Mouse (Mus musculus): ENCODE measurements around the gene Wdr17. TPM values are rescaled to one million over a fixed set of nuclear protein-coding genes. Genes with fewer than 3 reads are reported as not detected.

Gene Wdr17
- 0.02 TPM in 1 of 2 replicates, not detected in the other for polyA plus RNA-seq (2012; rRNA removed)

GRCm38 (mm10) chr8:54886987-54887785 lies at the start of gene Wdr17:
Wdr17 (minus strand) TSS chr8:54887184.

GRCm38 (mm10) chr8:54600671-54601251 lies 286.2 kb downstream of the Wdr17 start, which contains the start of gene Spata4:
Spata4 (plus strand) TSS chr8:54600781.

Other genes starting within 250 kb of the Wdr17 start
- 0.30 and 0.59 TPM in 2 replicates for gene Gpm6a, start 67.7 kb upstream of the Wdr17 start, polyA plus RNA-seq (2012; rRNA removed)

All from colon, adult 2 months (tissue).